Mouse (Mus musculus) kidney, adult 2 months (tissue): Measurements from ENCODE around the gene Il5.

ENCODE experiments used
- CTCF ChIP-seq: fragments of 200-500 bp; conservative IDR thresholded peaks from 2 replicates; pipeline ENCODE4 v1.5.1; 2011; ENCODE audit warnings: low read depth, mild to moderate bottlenecking, control low read depth, low read length, moderate library complexity, mixed read lengths; ENCODE audit not compliant: insufficient read depth, insufficient read length
- POLR2A ChIP-seq: fragments of 200-500 bp; IDR thresholded peaks from one replicate; pipeline ENCODE4 v1.6.1; 2011; ENCODE audit warnings: low read depth, low read length, control low read depth

- no peak for TF ChIP-seq POLR2A
- TF ChIP-seq CTCF: no peak
Observed at GRCm38 (mm10) chr11:53761284-53761683, 40.7 kb downstream of the Il5 start.
